Mouse (Mus musculus) thymus, adult 2 months (tissue): ENCODE data around the gene St8sia1.

Experiments
- CTCF ChIP-seq: fragments of 200-500 bp; IDR thresholded peaks from 2 replicates; pipeline ENCODE4 v1.5.1; 2012; ENCODE audit warnings: mild to moderate bottlenecking, control low read depth, low read length, moderate library complexity, borderline replicate concordance; ENCODE audit not compliant: control insufficient read depth, poor library complexity, insufficient read depth; ENCODE audit errors: extremely low read depth
- POLR2A ChIP-seq: fragments of 200-500 bp; IDR thresholded peaks from 2 replicates; pipeline ENCODE4 v1.6.1; 2012; ENCODE audit warnings: mild to moderate bottlenecking, low read length, control low read depth, moderate library complexity; ENCODE audit not compliant: control insufficient read depth, poor library complexity, insufficient read depth; ENCODE audit errors: extremely low read depth

- TF ChIP-seq POLR2A (no peak), CTCF (no peak)
Measured at GRCm38 (mm10) chr6:142953189-142953588, 11.1 kb downstream of the St8sia1 start.
